Mouse (Mus musculus) MEL (cell line): ENCODE data around the gene Ccng2. TPM values are rescaled to one million over a fixed set of nuclear protein-coding genes. Genes with fewer than 3 reads are reported as not detected.
A peak's percentile ranks its signal among the peaks of the same experiment; 100 is the strongest.

Experiments
- DNase-seq: peaks from one replicate; pipeline ENCODE4 v3.0.0; 2011; ENCODE audit warnings: low read depth, low spot score
- H3K27ac ChIP-seq: 2 replicates; pipeline ENCODE4 v1.5.1; 2012; ENCODE audit warnings: low read depth, mild to moderate bottlenecking, control low read depth, low read length, moderate library complexity; ENCODE audit not compliant: control insufficient read depth
- H3K27me3 ChIP-seq, 2 experiments: fragments of 150-350 bp in 1 of 2; sonication (generic) in 1 of 2; 2 replicates each; pipeline ENCODE4 v1.6.1; 2012; ENCODE audit warnings: low read length in 2 of 2, mild to moderate bottlenecking in 2 of 2, improper control_type of control experiment in 1 of 2, moderate library complexity in 1 of 2; ENCODE audit not compliant: insufficient read depth in 2 of 2, control insufficient read depth in 1 of 2
- H3K36me3 ChIP-seq, 2 experiments: 2 replicates each; pipeline ENCODE4 v1.6.1; 2012 to 2014; ENCODE audit warnings: low read length in 2 of 2, improper control_type of control experiment in 1 of 2, inconsistent platforms in 1 of 2, mild to moderate bottlenecking in 1 of 2; ENCODE audit not compliant: insufficient read depth in 2 of 2, control insufficient read depth in 1 of 2
- H3K4me1 ChIP-seq, 2 experiments: fragments of 150-350 bp in 1 of 2; sonication (generic) in 1 of 2; 2 replicates each; pipeline ENCODE4 v1.6.1; 2012; ENCODE audit warnings: low read length in 2 of 2, improper control_type of control experiment in 1 of 2, mild to moderate bottlenecking in 1 of 2; ENCODE audit not compliant: insufficient read depth in 2 of 2, control insufficient read depth in 1 of 2
- H3K4me3 ChIP-seq, 2 experiments: fragments of 150-350 bp in 1 of 2; sonication (generic) in 1 of 2; 2 replicates each; pipeline ENCODE4 v1.5.1; 2012; ENCODE audit warnings: low read depth in 2 of 2, low read length in 2 of 2, mild to moderate bottlenecking in 2 of 2, moderate library complexity in 2 of 2, control low read depth in 1 of 2, improper control_type of control experiment in 1 of 2; ENCODE audit not compliant: control insufficient read depth in 1 of 2, insufficient read depth in 1 of 2
- H3K79me2 ChIP-seq: 2 replicates; pipeline ENCODE4 v1.6.1; 2012; ENCODE audit warnings: mild to moderate bottlenecking, low read length, moderate library complexity; ENCODE audit not compliant: control insufficient read depth, poor library complexity, insufficient read depth
- H3K9ac ChIP-seq: 2 replicates; pipeline ENCODE4 v1.6.1; 2012; ENCODE audit warnings: low read depth, mild to moderate bottlenecking, control low read depth, low read length, moderate library complexity; ENCODE audit not compliant: control insufficient read depth, poor library complexity, severe bottlenecking
- H3K9me3 ChIP-seq: fragments of 150-350 bp; sonication (generic); replicated peaks from 2 replicates; pipeline ENCODE4 v1.6.1; 2012; ENCODE audit warnings: mild to moderate bottlenecking, low read length, improper control_type of control experiment, moderate library complexity; ENCODE audit not compliant: insufficient read depth
- BHLHE40 ChIP-seq: IDR thresholded peaks from 2 replicates; pipeline ENCODE4 v1.6.1; 2012; ENCODE audit warnings: low read depth, mild to moderate bottlenecking, inconsistent platforms, low read length, improper control_type of control experiment, borderline replicate concordance
- CTCF ChIP-seq, 3 experiments: IDR thresholded peaks in 2 of 3; conservative IDR thresholded peaks in 1 of 3; 2 replicates each; pipeline ENCODE4 v1.5.1; 2011 to 2012; ENCODE audit warnings: low read length in 3 of 3, low read depth in 2 of 3, mild to moderate bottlenecking in 2 of 3, improper control_type of control experiment in 1 of 3, inconsistent platforms in 1 of 3, mixed read lengths in 1 of 3, moderate library complexity in 1 of 3; ENCODE audit not compliant: control insufficient read depth in 1 of 3, insufficient read depth in 1 of 3, poor library complexity in 1 of 3, severe bottlenecking in 1 of 3
- ELF1 ChIP-seq: IDR thresholded peaks from 2 replicates; pipeline ENCODE4 v1.6.1; 2014; ENCODE audit warnings: low read depth, mild to moderate bottlenecking, inconsistent platforms, low read length, improper control_type of control experiment, moderate library complexity
- GABPA ChIP-seq: IDR thresholded peaks from 2 replicates; pipeline ENCODE4 v1.6.1; 2012; ENCODE audit warnings: low read depth, mild to moderate bottlenecking, inconsistent platforms, low read length, improper control_type of control experiment, moderate library complexity
- GATA1 ChIP-seq: IDR thresholded peaks from 2 replicates; pipeline ENCODE4 v1.6.1; 2011; ENCODE audit warnings: low read depth, low read length, improper control_type of control experiment
- HCFC1 ChIP-seq: IDR thresholded peaks from 2 replicates; pipeline ENCODE4 v1.6.1; 2012; ENCODE audit warnings: low read depth, mild to moderate bottlenecking, inconsistent platforms, low read length, improper control_type of control experiment, moderate library complexity
- JUND ChIP-seq: IDR thresholded peaks from 2 replicates; pipeline ENCODE4 v1.6.1; 2011; ENCODE audit warnings: low read depth, mild to moderate bottlenecking, improper control_type of control experiment, low read length
- MAFK ChIP-seq: IDR thresholded peaks from 2 replicates; pipeline ENCODE4 v1.6.1; 2011; ENCODE audit warnings: low read depth, mild to moderate bottlenecking, low read length, improper control_type of control experiment, borderline replicate concordance
- MAX ChIP-seq: IDR thresholded peaks from 2 replicates; pipeline ENCODE4 v1.6.1; 2011; ENCODE audit warnings: low read length, improper control_type of control experiment
- MAZ ChIP-seq: IDR thresholded peaks from 2 replicates; pipeline ENCODE4 v1.6.1; 2012; ENCODE audit warnings: low read depth, mild to moderate bottlenecking, inconsistent platforms, low read length, improper control_type of control experiment
- MEF2A ChIP-seq: IDR thresholded peaks from 2 replicates; pipeline ENCODE4 v1.6.1; 2014; ENCODE audit warnings: low read depth, mild to moderate bottlenecking, inconsistent platforms, low read length, improper control_type of control experiment; ENCODE audit not compliant: poor library complexity, insufficient replicate concordance, severe bottlenecking; ENCODE audit errors: extremely low read depth
- MXI1 ChIP-seq: IDR thresholded peaks from 2 replicates; pipeline ENCODE4 v1.6.1; 2011; ENCODE audit warnings: mild to moderate bottlenecking, low read depth, low read length, improper control_type of control experiment
- MYB ChIP-seq: IDR thresholded peaks from 2 replicates; pipeline ENCODE4 v1.6.1; 2011; ENCODE audit warnings: mild to moderate bottlenecking, low read depth, low read length, improper control_type of control experiment
- MYC ChIP-seq: IDR thresholded peaks from 2 replicates; pipeline ENCODE4 v1.6.1; 2011; ENCODE audit warnings: low read depth, mild to moderate bottlenecking, low read length, improper control_type of control experiment, moderate library complexity
- NRF1 ChIP-seq: IDR thresholded peaks from 2 replicates; pipeline ENCODE4 v1.6.1; 2014; ENCODE audit warnings: low read depth, mild to moderate bottlenecking, inconsistent platforms, low read length, improper control_type of control experiment, moderate library complexity; ENCODE audit not compliant: poor library complexity, insufficient read depth, severe bottlenecking
- POLR2AphosphoS2 ChIP-seq: IDR thresholded peaks from 2 replicates; pipeline ENCODE4 v1.6.1; 2011; ENCODE audit warnings: low read length, improper control_type of control experiment
- RAD21 ChIP-seq: IDR thresholded peaks from 2 replicates; pipeline ENCODE4 v1.6.1; 2011; ENCODE audit warnings: mild to moderate bottlenecking, low read depth, low read length, improper control_type of control experiment
- SMC3 ChIP-seq: IDR thresholded peaks from 2 replicates; pipeline ENCODE4 v1.6.1; 2011; ENCODE audit warnings: low read depth, low read length, improper control_type of control experiment
- TAL1 ChIP-seq: IDR thresholded peaks from 2 replicates; pipeline ENCODE4 v1.6.1; 2012; ENCODE audit warnings: mild to moderate bottlenecking, inconsistent platforms, low read length, moderate library complexity, mixed read lengths
- UBTF ChIP-seq: IDR thresholded peaks from 2 replicates; pipeline ENCODE4 v1.6.1; 2012; ENCODE audit warnings: low read depth, mild to moderate bottlenecking, inconsistent platforms, low read length, improper control_type of control experiment, moderate library complexity, borderline replicate concordance; ENCODE audit not compliant: insufficient read depth
- USF1 ChIP-seq: IDR thresholded peaks from 2 replicates; pipeline ENCODE4 v1.6.1; 2014; ENCODE audit warnings: low read depth, mild to moderate bottlenecking, inconsistent platforms, low read length, improper control_type of control experiment, moderate library complexity
- USF2 ChIP-seq, 2 experiments: IDR thresholded peaks; 2 replicates each; pipeline ENCODE4 v1.6.1; 2011 to 2012; ENCODE audit warnings: improper control_type of control experiment in 2 of 2, low read length in 2 of 2, borderline replicate concordance in 1 of 2, inconsistent platforms in 1 of 2, low read depth in 1 of 2, mild to moderate bottlenecking in 1 of 2; ENCODE audit not compliant: insufficient read depth in 1 of 2
- ZC3H11A ChIP-seq: IDR thresholded peaks from 2 replicates; pipeline ENCODE4 v1.6.1; 2012; ENCODE audit warnings: low read depth, mild to moderate bottlenecking, inconsistent platforms, low read length, improper control_type of control experiment
- ZNF384 ChIP-seq: IDR thresholded peaks from 2 replicates; pipeline ENCODE4 v1.6.1; 2012; ENCODE audit warnings: low read depth, mild to moderate bottlenecking, inconsistent platforms, low read length, improper control_type of control experiment
- polyA plus RNA-seq, 2 experiments: library from polyadenylated mRNA; stranded (reverse) in 1 of 2; unstranded in 1 of 2; fragments of >175 nt in 1 of 2; fragments of >200 nt in 1 of 2; gene quantifications; 2 replicates each; pipeline versions ENCODE4 v1.2.1 to v1.2.4; 2012; ENCODE audit warnings: low replicate concordance in 2 of 2, low read depth in 1 of 2; ENCODE audit not compliant: insufficient read length in 2 of 2, insufficient read depth in 1 of 2, missing spikeins in 1 of 2
- total RNA-seq: library from RNA; depleted of rRNA; stranded (reverse); fragments of 300-350 nt; gene quantifications from 2 replicates; pipeline ENCODE4 v1.2.3, GENCODE M21; 2012

Ccng2 gene
- total and polyA plus RNA-seq, 3 experiments = 1.0 to 3.7 TPM; not detected in 1

GRCm38 (mm10) chr5:93308909-93309308 is 41.9 kb downstream of the Ccng2 start:
- no peaks in the 10 kb centered on the region for H3K4me1 ChIP-seq
- no peaks in the 10 kb centered on the region for H3K79me2 ChIP-seq
- H3K9me3 ChIP-seq = no peaks in the 10 kb centered on the region
- no peaks in the 10 kb centered on the region for H3K36me3 ChIP-seq
- H3K9ac ChIP-seq = no peak overlapping the region
- no peak for DNase-seq
- TF ChIP-seq MAZ (no peak), NRF1 (no peak), MAFK (no peak), MAX (no peak), SMC3 (no peak), POLR2AphosphoS2 (no peak), MXI1 (no peak), TAL1 (no peak), USF2 (IDR thresholded peaks at IDR 0.05; ENCODE audit: borderline replicate concordance in 1 of 2, insufficient read depth in 1 of 2, low read depth in 1 of 2, low read length in 2 of 2) (no peak), GABPA (no peak), JUND (no peak), ZC3H11A (no peak), USF1 (no peak), MYB (no peak), BHLHE40 (no peak), ZNF384 (no peak), MEF2A (no peak), HCFC1 (no peak), UBTF (no peak)
- no peak overlapping the region for H3K27ac ChIP-seq
- H3K27me3 ChIP-seq = no peaks in the 10 kb centered on the region; a peak in 1 of 4 replicates
- H3K4me3 ChIP-seq = no peak overlapping the region

DNA sequence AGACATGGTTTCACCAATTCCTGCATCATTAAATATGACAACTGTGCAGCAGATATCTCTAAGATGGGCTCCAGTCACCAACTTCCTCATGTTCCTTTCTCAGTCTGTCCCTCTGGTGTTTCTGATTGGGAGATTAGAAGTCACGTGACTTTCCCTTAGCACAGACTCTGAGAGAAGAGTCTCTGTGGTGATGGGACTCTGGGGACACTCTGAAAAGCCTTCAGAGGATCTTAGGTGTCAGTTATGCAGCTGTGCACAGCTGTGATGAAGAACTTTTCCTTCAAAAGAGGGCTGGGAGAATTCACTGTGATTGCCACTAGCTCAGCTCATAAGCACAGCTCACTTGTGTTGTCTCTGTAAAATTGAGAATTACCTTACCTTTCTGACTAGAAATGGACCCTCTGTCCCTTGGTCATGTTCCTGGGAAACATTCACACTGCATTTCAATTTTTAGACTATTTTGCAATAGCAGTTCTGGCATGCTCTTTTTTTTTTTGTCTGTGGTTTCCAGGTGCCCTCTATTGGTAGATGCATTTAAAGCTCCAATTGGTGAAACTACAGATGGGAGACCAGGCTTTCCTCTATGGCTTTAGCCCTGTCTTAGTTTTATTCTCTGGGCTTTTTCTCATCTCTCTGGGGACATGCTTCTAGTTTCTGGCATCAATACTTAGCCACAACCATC is 56.4 kb downstream of the Ccng2 start:
- Histone ChIP-seq H3K4me1 (no peaks in the 10 kb centered on the region), H3K9me3 (no peaks in the 10 kb centered on the region), H3K9ac (no peak overlapping the region), H3K27me3 (no peaks in the 10 kb centered on the region), H3K36me3 (peaks cover 0 to 3% of the 10 kb centered on the region in 2 experiments; a peak in 1 of 4 replicates), H3K79me2 (no peaks in the 10 kb centered on the region)
- DNase-seq = peak; percentile 79
- TF ChIP-seq SMC3 (peak; percentile 79), GATA1 (peak; percentile 17; the same call in 1 of the 2 replicates), CTCF (IDR thresholded peaks at IDR 0.05 in 2 of 3, conservative IDR thresholded peaks at IDR 0.05 in 1 of 3; ENCODE audit: control insufficient read depth in 1 of 3, insufficient read depth in 1 of 3, low read depth in 2 of 3, low read length in 3 of 3, poor library complexity in 1 of 3, severe bottlenecking in 1 of 3) (peak; percentile 9 to 76 (median 50); a peak in 4 of 6 replicates), MAX (peak; percentile 32; the same call in 1 of the 2 replicates), USF1 (peak; percentile 91), GABPA (no peak), ELF1 (peak; percentile 32; the same call in 1 of the 2 replicates), USF2 (IDR thresholded peaks at IDR 0.05; ENCODE audit: borderline replicate concordance in 1 of 2, insufficient read depth in 1 of 2, low read depth in 1 of 2, low read length in 2 of 2) (peak; percentile 38 to 58; a peak in 3 of 4 replicates), ZNF384 (0 out of 2 replicates have a peak, but pooled peaks have one; percentile 50), MAFK (no peak), MYC (no peak), ZC3H11A (peak; percentile 82), RAD21 (peak; percentile 87)
- TF ChIP-seq, all 39 proteins: peak for 10
- no peak overlapping the region for H3K4me3 ChIP-seq
- no peak overlapping the region for H3K27ac ChIP-seq
